Mouse (Mus musculus): ENCODE data around the gene Vwa8. TPM values are rescaled to one million over a fixed set of nuclear protein-coding genes. Genes with fewer than 3 reads are reported as not detected.
"Not testable (repeated sequence)": the region's sequence is repeated elsewhere in the genome, so short reads cannot be mapped to it uniquely, and the experiment has no call there.

The Vwa8 gene
- polyA plus RNA-seq, 1 experiment from 2014 or later: 10.4 TPM

DNA sequence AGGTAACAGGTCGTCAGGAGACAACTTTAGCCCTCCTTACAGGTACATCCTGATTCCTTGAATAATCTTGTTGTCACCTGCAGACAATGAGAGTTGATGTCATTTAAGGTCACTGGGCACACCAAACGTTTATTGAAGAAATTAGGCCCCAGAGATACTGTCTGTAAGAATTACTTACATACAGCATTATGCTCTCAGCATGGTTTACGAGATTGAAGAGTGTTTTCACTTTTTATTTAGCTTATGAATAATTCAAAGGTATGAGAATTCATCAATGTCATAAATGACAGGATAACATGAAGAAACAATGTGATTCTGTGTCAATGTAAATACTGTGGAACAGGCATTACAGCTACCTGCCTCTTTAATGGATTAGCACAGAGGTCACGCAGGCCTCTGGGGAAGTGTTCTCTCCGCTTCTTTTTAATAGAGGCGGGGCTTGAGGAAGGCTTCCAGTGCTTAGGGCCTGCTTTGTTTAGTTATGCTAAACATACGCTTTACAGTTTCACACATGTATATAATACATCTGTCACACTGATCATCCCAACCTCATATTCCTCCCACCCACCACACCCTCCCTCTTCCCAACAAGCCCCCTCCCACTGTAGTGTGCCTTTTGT, 37.2 kb downstream of the Vwa8 start:
- Histone ChIP-seq H3K4me1 (no peaks in the 10 kb centered on the region), H3K4me3 (replicated peaks) (no peak overlapping the region), H3K27me3 (no peaks in the 10 kb centered on the region), H3K4me2 (replicated peaks) (no peak overlapping the region), H3K9me3 (replicated peaks) (no peaks in the 10 kb centered on the region), H3K36me3 (no peaks in the 10 kb centered on the region), H3K9ac (no peak overlapping the region), H3K27ac (replicated peaks) (no peak overlapping the region)
- 49% methylated on average over 7 of the region's 7 CpGs for WGBS
- no peak for ATAC-seq (ENCODE audit: insufficient number of reproducible peaks, low FRiP score, low TSS enrichment, low read depth)

DNA sequence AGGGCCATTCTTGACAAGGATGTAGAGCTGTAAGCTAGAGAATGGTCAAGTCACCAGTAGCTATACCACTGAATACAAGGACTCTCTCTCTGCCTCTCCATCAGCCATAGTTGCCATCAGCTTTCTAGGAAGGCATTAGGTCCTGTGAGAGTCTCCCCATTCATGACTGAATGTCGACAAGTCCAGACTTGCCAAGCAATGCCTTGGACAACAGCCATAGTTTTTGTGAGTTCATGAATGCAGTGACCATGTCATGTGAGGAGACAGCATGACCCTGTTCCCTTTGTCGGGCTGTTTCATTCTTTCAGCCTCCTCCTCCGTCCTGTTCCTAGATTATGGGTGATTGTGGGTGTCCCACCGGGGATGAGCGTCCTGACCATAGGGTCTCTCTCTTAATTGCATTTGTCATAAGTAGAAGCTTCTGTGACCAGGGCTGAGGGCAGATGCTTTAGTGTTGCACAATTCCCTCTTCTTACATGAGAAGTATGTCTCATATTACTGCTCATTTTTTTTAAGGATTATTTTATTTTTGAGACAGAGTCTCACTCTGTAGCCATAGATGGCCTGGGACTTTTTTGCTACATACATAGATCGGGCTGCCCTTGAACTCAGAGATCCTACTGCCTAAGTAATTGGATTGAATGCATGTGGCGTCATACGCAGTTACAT, 37.8 kb downstream of the Vwa8 start:
- Histone ChIP-seq H3K4me3 (replicated peaks) (no peak overlapping the region), H3K9me3 (replicated peaks) (no peaks in the 10 kb centered on the region), H3K27me3 (no peaks in the 10 kb centered on the region), H3K27ac (replicated peaks) (no peak overlapping the region), H3K4me2 (replicated peaks) (no peak overlapping the region), H3K4me1 (no peaks in the 10 kb centered on the region), H3K9ac (no peak overlapping the region), H3K36me3 (no peaks in the 10 kb centered on the region)
- ATAC-seq (ENCODE audit: insufficient number of reproducible peaks, low FRiP score, low TSS enrichment, low read depth): no peak
- WGBS: 85% methylated on average over 8 of the region's 8 CpGs

DNA sequence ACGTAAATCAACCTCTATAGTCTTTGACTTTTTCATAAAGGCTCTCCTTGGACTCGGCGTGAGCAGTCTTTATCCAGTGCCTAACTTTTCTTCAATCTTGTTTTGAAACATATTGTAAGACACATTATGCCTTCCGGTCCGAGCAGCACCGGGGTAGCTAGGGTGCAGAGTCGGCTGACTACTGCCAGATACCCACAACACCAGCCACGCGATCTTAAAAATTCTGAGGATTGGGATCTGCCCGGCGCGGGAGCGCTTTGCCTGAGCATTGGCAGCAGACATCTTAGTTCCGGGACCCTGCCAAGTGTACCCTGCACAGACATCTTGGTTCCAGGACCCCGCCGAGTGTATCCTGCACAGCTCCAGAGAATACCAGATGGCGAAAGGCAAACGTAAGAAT, 38.6 kb downstream of the Vwa8 start:
- H3K4me3 ChIP-seq (replicated peaks); H3K36me3 ChIP-seq; H3K27ac ChIP-seq (replicated peaks); H3K4me1 ChIP-seq; H3K9ac ChIP-seq; H3K9me3 ChIP-seq (replicated peaks); ATAC-seq (ENCODE audit: insufficient number of reproducible peaks, low FRiP score, low TSS enrichment, low read depth); H3K4me2 ChIP-seq (replicated peaks); H3K27me3 ChIP-seq: not testable (repeated sequence)
- 95% methylated on average over 15 of the region's 18 CpGs for WGBS

DNA sequence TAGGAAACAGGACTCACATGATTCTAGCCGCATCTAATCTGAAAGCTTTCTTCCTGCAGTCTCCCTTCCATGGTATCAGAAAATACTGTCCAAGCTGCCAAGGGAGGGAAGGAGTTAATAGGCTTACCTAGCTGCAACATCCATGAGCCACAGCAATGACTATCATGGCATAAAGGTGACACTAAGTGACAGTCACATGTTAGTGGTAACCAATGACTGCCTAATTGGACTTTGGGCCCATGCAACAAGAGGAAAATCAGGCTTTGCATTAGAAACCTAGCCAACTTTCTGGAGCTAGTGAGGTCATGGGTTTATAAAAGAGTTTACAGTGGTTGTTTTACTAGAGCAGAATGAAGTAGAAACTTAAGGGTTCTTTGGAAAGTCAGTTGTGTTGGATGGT, 46.6 kb downstream of the Vwa8 start:
- Histone ChIP-seq H3K4me1 (peaks cover 6% of the 10 kb centered on the region), H3K36me3 (no peaks in the 10 kb centered on the region), H3K4me2 (replicated peaks) (no peak overlapping the region), H3K9me3 (replicated peaks) (no peaks in the 10 kb centered on the region), H3K27ac (replicated peaks) (no peak overlapping the region), H3K27me3 (no peaks in the 10 kb centered on the region), H3K4me3 (replicated peaks) (no peak overlapping the region), H3K9ac (no peak overlapping the region)
- ATAC-seq (ENCODE audit: insufficient number of reproducible peaks, low FRiP score, low TSS enrichment, low read depth): no peak
- 92% methylated on average over 1 of the region's 1 CpGs for WGBS

DNA sequence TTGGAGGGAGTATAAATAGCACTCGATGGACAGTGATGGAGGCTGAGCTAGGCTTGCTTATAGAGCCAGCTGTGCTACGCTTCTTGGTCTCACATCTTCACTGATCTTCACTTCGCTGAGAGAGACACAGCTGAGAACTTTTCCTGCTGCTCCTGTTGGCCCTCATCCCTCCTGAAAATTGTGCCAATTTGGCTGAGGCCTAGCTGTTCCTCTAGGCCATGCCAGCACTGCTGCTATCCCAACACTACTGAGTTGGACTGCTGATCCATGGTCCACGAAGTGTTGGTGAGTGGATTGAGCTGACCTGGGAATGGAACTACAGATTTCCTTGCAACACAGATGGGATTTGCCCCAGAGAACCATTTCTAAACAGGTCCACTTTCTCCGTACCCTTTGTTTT, 47.4 kb downstream of the Vwa8 start:
- Histone ChIP-seq H3K9ac (no peak overlapping the region), H3K27ac (replicated peaks) (no peak overlapping the region), H3K4me1 (peaks cover 12% of the 10 kb centered on the region), H3K36me3 (no peaks in the 10 kb centered on the region), H3K4me3 (replicated peaks) (no peak overlapping the region), H3K9me3 (replicated peaks) (no peaks in the 10 kb centered on the region), H3K27me3 (no peaks in the 10 kb centered on the region), H3K4me2 (replicated peaks) (no peak overlapping the region)
- WGBS: 84% methylated on average over 5 of the region's 5 CpGs
- no peak for ATAC-seq (ENCODE audit: insufficient number of reproducible peaks, low FRiP score, low TSS enrichment, low read depth)

DNA sequence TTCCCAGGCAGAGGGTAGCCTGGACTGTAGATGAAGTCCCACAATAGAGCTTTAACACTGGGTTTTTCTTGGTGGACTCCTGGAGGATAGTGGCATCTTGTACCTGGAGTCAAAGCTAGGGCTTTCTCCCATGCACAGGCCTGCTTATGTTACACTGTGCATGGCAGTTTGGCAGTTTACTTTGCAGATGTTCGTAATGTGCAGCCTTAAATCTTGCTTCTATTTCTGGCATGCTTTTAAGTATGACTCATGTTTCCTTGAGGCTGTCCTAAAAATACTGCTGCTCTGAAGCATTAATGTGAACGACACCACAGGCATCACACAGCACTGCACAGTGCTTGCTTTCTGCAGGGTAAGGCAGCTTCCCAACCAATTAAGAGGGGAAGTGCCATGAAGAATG, 51.9 kb downstream of the Vwa8 start:
- ATAC-seq (ENCODE audit: insufficient number of reproducible peaks, low FRiP score, low TSS enrichment, low read depth): peak; percentile 87
- H3K36me3 ChIP-seq: no peaks in the 10 kb centered on the region
- no peak overlapping the region for H3K9ac ChIP-seq
- peak overlapping the region; percentile 70 for H3K27ac ChIP-seq (replicated peaks)
- no peak overlapping the region for H3K4me2 ChIP-seq (replicated peaks)
- no peaks in the 10 kb centered on the region for H3K9me3 ChIP-seq (replicated peaks)
- WGBS: 0% methylated on average over 2 of the region's 2 CpGs
- no peak overlapping the region for H3K4me3 ChIP-seq (replicated peaks)
- H3K4me1 ChIP-seq: peaks cover 16% of the 10 kb centered on the region
- H3K27me3 ChIP-seq: no peaks in the 10 kb centered on the region

DNA sequence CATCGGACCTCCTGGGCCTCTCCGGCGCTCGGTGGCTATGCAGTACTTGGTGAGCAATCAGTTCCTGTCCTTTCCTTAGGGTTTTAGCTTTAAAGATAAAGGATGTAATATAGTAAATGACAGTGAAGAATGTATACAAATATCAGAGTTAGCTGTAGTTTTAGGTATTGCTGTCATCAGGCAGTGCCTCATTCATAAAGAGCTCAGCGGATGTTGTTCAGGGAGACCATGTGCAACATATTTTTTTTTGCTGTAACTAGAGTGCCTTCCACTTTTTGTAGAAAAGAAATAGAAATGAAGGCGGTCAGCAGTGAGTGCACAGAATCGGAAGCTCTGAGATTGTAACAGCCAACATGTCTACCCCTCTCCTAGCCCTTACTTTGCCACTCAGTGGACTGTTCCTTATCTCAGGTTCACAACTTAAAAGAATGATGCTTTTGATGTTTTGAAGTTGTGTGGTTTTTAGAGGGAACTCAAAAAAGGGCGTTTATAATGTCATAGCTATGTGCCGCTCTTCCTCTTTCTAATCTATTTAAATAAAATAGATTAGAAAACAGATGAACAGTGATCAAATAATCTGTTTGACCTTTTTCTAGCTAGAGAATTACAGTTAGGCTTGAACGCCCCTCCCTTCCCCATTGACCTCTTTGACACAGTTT, 59.5 kb downstream of the Vwa8 start:
- no peak overlapping the region for H3K9ac ChIP-seq
- no peaks in the 10 kb centered on the region for H3K36me3 ChIP-seq
- no peak overlapping the region for H3K4me2 ChIP-seq (replicated peaks)
- no peaks in the 10 kb centered on the region for H3K9me3 ChIP-seq (replicated peaks)
- no peaks in the 10 kb centered on the region for H3K4me1 ChIP-seq
- no peak overlapping the region for H3K27ac ChIP-seq (replicated peaks)
- no peak overlapping the region for H3K4me3 ChIP-seq (replicated peaks)
- 86% methylated on average over 10 of the region's 10 CpGs for WGBS
- no peak for ATAC-seq (ENCODE audit: insufficient number of reproducible peaks, low FRiP score, low TSS enrichment, low read depth)
- H3K27me3 ChIP-seq: no peaks in the 10 kb centered on the region

DNA sequence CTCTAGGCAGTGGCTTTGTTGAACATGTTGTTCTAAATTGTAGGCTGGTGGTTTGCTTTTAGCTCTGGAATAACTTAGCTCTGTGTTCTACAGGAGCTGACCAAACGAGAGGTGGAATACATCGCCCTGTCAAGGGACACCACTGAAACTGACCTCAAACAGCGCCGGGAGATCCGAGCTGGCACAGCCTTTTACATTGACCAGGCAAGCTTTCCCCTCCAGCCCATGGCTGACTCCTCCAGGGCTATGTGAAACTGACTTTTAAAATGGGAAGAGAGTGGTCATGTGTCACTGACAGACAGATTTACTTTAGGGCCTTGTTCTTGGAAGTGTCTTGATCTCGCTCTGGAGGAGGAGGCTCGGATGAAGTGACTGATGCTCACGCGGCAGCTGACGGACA, 63.2 kb downstream of the Vwa8 start:
- no peaks in the 10 kb centered on the region for H3K4me1 ChIP-seq
- 70% methylated on average over 10 of the region's 10 CpGs for WGBS
- H3K9me3 ChIP-seq (replicated peaks): no peaks in the 10 kb centered on the region
- no peaks in the 10 kb centered on the region for H3K27me3 ChIP-seq
- no peak overlapping the region for H3K9ac ChIP-seq
- H3K36me3 ChIP-seq: no peaks in the 10 kb centered on the region
- H3K4me2 ChIP-seq (replicated peaks): no peak overlapping the region
- H3K4me3 ChIP-seq (replicated peaks): no peak overlapping the region
- H3K27ac ChIP-seq (replicated peaks): no peak overlapping the region
- ATAC-seq (ENCODE audit: insufficient number of reproducible peaks, low FRiP score, low TSS enrichment, low read depth): peak; percentile 29; the same call in 1 of the 2 replicates

DNA sequence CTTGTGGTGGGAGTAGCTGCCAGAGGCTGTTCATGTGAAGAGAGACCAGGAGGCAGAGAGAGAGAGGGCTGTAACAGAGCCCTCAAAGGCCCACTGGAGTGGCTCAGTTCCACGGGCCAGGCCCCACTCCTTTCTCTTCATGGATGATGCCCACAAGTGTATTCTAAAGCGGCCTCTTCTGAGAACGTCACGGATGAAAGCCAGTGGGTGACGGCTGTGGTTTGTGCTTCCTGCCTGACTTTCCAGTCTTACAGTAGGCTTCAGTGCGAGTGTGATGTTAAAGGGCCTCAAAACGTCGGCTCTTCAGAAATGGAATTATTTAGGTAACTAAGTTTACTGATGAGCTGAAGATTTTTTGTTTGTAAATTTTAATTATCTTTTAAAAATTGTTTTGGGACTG, 65.3 kb downstream of the Vwa8 start:
- H3K27ac ChIP-seq (replicated peaks): no peak overlapping the region
- no peaks in the 10 kb centered on the region for H3K9me3 ChIP-seq (replicated peaks)
- H3K4me2 ChIP-seq (replicated peaks): no peak overlapping the region
- no peak overlapping the region for H3K9ac ChIP-seq
- no peaks in the 10 kb centered on the region for H3K4me1 ChIP-seq
- no peaks in the 10 kb centered on the region for H3K36me3 ChIP-seq
- WGBS: 69% methylated on average over 8 of the region's 8 CpGs
- H3K27me3 ChIP-seq: no peaks in the 10 kb centered on the region
- ATAC-seq (ENCODE audit: insufficient number of reproducible peaks, low FRiP score, low TSS enrichment, low read depth): no peak
- H3K4me3 ChIP-seq (replicated peaks): no peak overlapping the region

DNA sequence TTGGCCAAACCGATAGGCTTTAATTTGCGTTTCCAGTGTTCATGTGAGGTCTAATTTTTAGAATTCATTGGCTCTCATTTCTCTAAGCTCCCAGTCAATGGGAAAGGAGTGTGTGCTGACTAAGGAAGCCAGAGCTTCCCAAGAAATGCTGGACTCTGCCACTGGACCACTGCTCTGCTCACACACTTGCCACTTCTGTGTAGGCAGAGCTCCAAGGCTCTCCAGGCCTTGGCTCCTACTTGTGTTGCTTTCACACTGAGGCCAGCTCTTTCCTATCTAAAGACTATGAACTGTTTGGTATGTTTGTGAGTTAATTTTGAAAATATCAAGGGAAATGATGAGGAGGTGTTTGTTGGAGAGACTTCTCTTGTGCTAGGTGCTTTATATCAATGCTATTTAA, 67.8 kb downstream of the Vwa8 start:
- no peak overlapping the region for H3K4me3 ChIP-seq (replicated peaks)
- ATAC-seq (ENCODE audit: insufficient number of reproducible peaks, low FRiP score, low TSS enrichment, low read depth): no peak
- no peaks in the 10 kb centered on the region for H3K27me3 ChIP-seq
- no peaks in the 10 kb centered on the region for H3K4me1 ChIP-seq
- H3K27ac ChIP-seq (replicated peaks): no peak overlapping the region
- H3K9me3 ChIP-seq (replicated peaks): no peaks in the 10 kb centered on the region
- WGBS: 93% methylated on average over 2 of the region's 2 CpGs
- no peaks in the 10 kb centered on the region for H3K36me3 ChIP-seq
- H3K4me2 ChIP-seq (replicated peaks): no peak overlapping the region
- no peak overlapping the region for H3K9ac ChIP-seq

DNA sequence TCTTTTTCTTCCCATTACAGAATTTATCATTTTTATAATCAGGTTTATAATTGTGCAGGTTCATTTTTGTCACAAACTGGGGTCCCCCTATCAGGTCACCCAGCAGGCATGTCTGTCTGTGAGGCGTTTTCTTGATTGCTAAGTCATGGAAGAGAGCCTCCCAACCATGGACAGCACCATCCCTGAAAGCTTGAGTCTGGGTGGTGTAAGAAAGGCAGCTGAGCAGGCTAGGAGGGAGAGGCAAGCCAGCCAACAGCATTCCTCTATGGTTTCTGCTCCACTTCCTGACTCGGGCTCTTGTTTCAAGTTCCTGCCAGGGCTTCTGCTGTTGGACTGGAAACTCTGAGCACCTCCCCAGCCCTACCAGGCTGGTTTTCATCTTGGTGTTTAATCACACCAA, 72.4 kb downstream of the Vwa8 start:
- H3K4me1 ChIP-seq: no peaks in the 10 kb centered on the region
- H3K9me3 ChIP-seq (replicated peaks): no peaks in the 10 kb centered on the region
- H3K36me3 ChIP-seq: no peaks in the 10 kb centered on the region
- 25% methylated on average over 2 of the region's 2 CpGs for WGBS
- no peak overlapping the region for H3K4me2 ChIP-seq (replicated peaks)
- H3K9ac ChIP-seq: no peak overlapping the region
- no peak overlapping the region for H3K4me3 ChIP-seq (replicated peaks)
- H3K27me3 ChIP-seq: no peaks in the 10 kb centered on the region
- H3K27ac ChIP-seq (replicated peaks): no peak overlapping the region
- ATAC-seq (ENCODE audit: insufficient number of reproducible peaks, low FRiP score, low TSS enrichment, low read depth): no peak

DNA sequence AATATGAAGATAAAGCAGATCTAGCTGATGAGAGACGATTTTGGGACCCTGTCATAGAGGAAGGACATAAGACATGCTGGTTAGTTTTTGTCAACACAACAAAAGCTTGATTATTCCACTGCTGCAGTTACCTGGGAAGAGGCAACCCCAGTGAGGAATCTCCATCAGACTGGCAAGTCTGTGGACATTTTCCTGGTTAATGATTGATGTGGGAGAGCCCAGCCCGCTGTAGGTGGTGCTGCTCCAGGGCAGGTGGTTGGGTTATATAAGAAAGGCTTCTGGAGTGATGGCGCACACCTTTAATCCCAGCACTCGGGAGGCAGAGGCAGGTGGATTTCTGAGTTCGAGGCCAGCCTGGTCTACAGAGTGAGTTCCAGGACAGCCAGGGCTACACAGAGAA, 74.8 kb downstream of the Vwa8 start:
- WGBS: 88% methylated on average over 5 of the region's 5 CpGs
- no peak overlapping the region for H3K9ac ChIP-seq
- ATAC-seq (ENCODE audit: insufficient number of reproducible peaks, low FRiP score, low TSS enrichment, low read depth): no peak
- no peaks in the 10 kb centered on the region for H3K36me3 ChIP-seq
- no peak overlapping the region for H3K4me3 ChIP-seq (replicated peaks)
- no peaks in the 10 kb centered on the region for H3K9me3 ChIP-seq (replicated peaks)
- H3K4me2 ChIP-seq (replicated peaks): no peak overlapping the region
- no peak overlapping the region for H3K27ac ChIP-seq (replicated peaks)
- no peaks in the 10 kb centered on the region for H3K4me1 ChIP-seq
- no peaks in the 10 kb centered on the region for H3K27me3 ChIP-seq
